28 mouse cellular contexts compared by ENCODE assay signal in genomic region chr11:11514920-11515319, GRCm38 (mm10). TPM values are rescaled to one million over a fixed set of nuclear protein-coding genes. Genes with fewer than 3 reads are reported as not detected.
"Had no signal": no experiment of that assay in that cellular context is flagged by ENCODE, and none has a peak within 500 bp of the region (broad histone marks: within the 10 kb centered on the region; RNA-seq: fewer than 3 reads in every experiment).

No protein-coding gene starts in this region.

- H3K9ac ChIP-seq: heart, embryonic 12.5 days; hindbrain, embryonic 12.5 days; hindbrain, embryonic 14.5 days; intestine, embryonic 15.5 days; kidney, embryonic 15.5 days; limb, embryonic 13.5 days; limb, embryonic 15.5 days had no signal

- ATAC-seq: hindbrain, embryonic 16.5 days; inflammation-experienced regulatory T-cells, adult 6 months; intestine, embryonic 15.5 days; intestine, postnatal 0 days had no signal

- H3K4me1 ChIP-seq: heart, embryonic 12.5 days; hindbrain, embryonic 10.5 days; hindbrain, embryonic 12.5 days; intestine, embryonic 15.5 days; kidney, embryonic 15.5 days; limb, embryonic 13.5 days; limb, embryonic 15.5 days had no signal

- H3K4me3 ChIP-seq: heart, adult 2 months; heart, embryonic 12.5 days; hindbrain, embryonic 10.5 days; hindbrain, embryonic 12.5 days; intestine, embryonic 15.5 days; kidney, embryonic 15.5 days; limb, embryonic 13.5 days; limb, embryonic 15.5 days had no signal

- H3K36me3 ChIP-seq: heart, embryonic 12.5 days; hindbrain, embryonic 10.5 days; hindbrain, embryonic 12.5 days; intestine, embryonic 15.5 days; kidney, embryonic 15.5 days; limb, embryonic 13.5 days; limb, embryonic 15.5 days had no signal

- H3K27me3 ChIP-seq: heart, embryonic 12.5 days; hindbrain, embryonic 12.5 days; intestine, embryonic 15.5 days; kidney, embryonic 15.5 days; limb, embryonic 13.5 days; limb, embryonic 15.5 days had no signal

- H3K27ac ChIP-seq: heart, adult 2 months; hindbrain, embryonic 10.5 days; hindbrain, embryonic 12.5 days; hindbrain, embryonic 14.5 days; intestine, embryonic 15.5 days; kidney, embryonic 15.5 days; kidney, postnatal 0 days; limb, embryonic 13.5 days; limb, embryonic 15.5 days had no signal

- DNase-seq: gastrocnemius, postnatal 14 days; gastrocnemius, postnatal 36 days; heart, adult 11 months; heart, adult 2 months; heart, postnatal 10 days; heart, postnatal 4 days; kidney, adult 18-20 months; kidney, adult 9 months; kidney, postnatal 14 days; kidney, postnatal 36 days; layer of hippocampus, adult 9-11 months; layer of hippocampus, postnatal 36 days; left cerebral cortex, postnatal 4 days had no signal

- H3K9me3 ChIP-seq: hindbrain, embryonic 10.5 days; hindbrain, embryonic 12.5 days; intestine, embryonic 15.5 days; kidney, embryonic 15.5 days; limb, embryonic 13.5 days; limb, embryonic 15.5 days had no signal

- H3K4me2 ChIP-seq: heart, embryonic 12.5 days; hindbrain, embryonic 12.5 days; hindbrain, embryonic 14.5 days; intestine, embryonic 15.5 days; kidney, embryonic 15.5 days; limb, embryonic 13.5 days; limb, embryonic 15.5 days had no signal

RNA-seq across cellular contexts. Expression of gene Spata48, which starts 53.0 kb away (rescaled TPM):
- polyA plus RNA-seq: gonadal fat pad, adult 2 months; large intestine, adult 2 months; liver, adult 2 months had no signal
